Mouse (Mus musculus): ENCODE measurements around the gene Syt14. TPM values are rescaled to one million over a fixed set of nuclear protein-coding genes. Genes with fewer than 3 reads are reported as not detected.

Syt14 gene
- polyA plus RNA-seq, 3 experiments from 2014 or later = not detected

DNA sequence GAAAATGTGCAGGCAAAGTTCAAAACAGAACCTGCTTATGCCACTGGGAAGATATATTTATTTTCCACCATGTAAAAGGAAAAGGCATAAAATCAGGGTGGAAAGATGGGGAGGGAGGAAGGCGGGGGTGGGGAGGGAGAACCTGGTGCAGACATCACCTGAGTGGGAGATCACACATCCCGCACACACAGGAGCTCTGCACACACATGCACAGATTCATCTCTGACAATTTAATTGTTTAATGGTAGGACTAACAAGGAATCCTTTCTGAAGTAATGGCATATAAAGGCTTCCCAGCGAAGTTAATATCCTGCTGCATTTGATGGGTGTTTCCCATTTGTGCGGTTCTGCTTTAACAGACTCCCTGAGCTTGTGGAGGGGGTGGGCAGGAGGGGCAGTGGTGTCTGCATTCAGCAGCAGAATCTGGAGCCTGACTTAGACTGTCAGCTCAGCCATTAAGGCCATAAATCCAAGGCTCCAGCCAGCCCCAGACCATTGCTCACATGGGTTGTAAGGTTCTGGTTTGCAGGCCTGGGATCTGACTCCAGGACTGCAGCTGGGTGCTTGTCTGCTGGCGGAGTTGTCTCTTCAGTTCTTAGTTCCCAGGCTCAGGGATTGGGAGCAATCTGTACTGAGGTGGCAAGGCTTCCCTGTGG, 174.1 kb downstream of the Syt14 start:
- ATAC-seq = no peak

GRCm38 (mm10) chr1:192860273-192860672, 175.3 kb downstream of the Syt14 start:
- no peak for ATAC-seq

GRCm38 (mm10) chr1:192857582-192857981, 178.0 kb downstream of the Syt14 start:
- ATAC-seq = no peak

GRCm38 (mm10) chr1:192856931-192857330, 178.6 kb downstream of the Syt14 start:
- no peak for ATAC-seq

DNA sequence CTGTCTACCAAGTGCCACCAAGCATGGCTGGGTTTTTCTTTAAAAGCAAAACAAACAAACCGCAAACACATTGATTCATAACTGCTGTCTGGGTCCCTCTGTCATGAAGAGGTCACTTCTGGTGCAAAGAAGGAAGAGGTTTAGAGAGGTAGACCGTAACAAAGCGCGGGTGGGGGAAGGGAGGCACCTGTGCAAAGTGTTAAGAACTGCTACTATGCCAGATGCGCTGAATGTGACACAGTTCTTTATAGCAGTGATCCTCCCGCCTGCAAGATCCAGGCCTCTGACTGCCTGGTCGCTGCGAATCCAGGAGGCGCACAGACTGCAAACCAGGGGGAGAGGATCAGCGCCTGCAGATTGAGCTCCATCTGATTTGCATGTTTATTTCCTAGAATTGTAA, 179.2 kb downstream of the Syt14 start:
- ATAC-seq = no peak

DNA sequence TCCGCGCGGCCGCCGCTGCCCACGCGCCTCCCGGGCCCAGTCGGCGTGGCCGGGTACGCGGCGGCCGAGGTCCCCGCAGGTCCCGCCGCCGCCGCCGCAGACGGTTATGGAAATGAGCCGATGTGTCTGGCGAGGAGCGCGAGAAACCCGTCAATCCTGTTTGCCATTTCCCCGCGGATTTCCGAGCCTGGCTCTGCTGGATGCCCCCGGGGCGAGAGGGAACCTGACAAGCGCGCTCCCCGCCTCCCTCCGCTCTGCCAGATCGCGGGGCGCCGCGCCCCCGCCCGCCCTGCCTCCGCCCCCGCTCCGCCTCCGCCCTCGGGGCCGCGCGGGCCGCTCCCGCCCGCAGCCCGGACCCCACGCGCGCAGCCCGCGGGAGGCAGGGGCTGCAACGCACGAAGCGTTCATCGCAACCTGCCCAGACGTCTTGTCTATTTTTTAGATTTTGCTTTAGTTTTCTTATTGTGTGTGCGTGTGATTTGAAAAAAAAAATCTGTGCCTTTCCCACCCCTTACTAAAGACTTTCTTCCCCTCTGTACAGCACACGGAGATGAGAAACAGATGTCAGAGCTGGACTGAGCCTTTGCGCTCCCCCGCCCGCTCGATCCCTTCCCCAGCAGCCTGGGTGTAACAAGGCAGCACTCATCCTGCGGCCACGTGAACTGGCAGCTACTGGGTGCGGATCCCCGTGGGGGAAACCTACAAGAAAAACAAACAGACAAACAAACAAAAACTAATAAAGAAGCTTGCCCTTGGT, 179.9 kb downstream of the Syt14 start, which contains the start of gene Sertad4:
TSS of gene Sertad4 (minus strand) at position 283 of the 757 bp plus-strand sequence.
- ATAC-seq = no peak

DNA sequence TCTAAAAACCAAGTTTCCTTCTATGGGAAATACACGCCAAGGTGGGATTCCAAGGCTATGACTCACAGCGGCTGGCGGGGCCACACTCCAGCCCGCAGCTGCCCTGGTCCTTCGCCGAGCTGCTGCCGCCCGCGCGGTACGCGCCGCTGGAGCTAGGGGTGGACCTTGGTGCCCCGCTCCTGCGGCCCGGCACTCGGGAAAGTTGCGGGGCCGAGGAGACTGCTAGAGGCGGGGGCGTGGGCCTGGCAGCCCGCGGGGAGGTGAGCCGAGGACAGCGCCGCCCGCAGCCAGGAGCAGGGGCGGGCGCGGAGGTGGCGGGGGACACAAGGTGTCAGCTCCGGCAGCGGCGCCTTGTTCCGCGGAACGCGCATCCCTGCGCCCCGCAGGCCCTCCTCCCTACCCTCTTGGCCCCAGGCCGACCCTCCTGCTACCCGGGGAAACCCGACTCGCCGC, 180.7 kb downstream of the Syt14 start:
- no peak for ATAC-seq

DNA sequence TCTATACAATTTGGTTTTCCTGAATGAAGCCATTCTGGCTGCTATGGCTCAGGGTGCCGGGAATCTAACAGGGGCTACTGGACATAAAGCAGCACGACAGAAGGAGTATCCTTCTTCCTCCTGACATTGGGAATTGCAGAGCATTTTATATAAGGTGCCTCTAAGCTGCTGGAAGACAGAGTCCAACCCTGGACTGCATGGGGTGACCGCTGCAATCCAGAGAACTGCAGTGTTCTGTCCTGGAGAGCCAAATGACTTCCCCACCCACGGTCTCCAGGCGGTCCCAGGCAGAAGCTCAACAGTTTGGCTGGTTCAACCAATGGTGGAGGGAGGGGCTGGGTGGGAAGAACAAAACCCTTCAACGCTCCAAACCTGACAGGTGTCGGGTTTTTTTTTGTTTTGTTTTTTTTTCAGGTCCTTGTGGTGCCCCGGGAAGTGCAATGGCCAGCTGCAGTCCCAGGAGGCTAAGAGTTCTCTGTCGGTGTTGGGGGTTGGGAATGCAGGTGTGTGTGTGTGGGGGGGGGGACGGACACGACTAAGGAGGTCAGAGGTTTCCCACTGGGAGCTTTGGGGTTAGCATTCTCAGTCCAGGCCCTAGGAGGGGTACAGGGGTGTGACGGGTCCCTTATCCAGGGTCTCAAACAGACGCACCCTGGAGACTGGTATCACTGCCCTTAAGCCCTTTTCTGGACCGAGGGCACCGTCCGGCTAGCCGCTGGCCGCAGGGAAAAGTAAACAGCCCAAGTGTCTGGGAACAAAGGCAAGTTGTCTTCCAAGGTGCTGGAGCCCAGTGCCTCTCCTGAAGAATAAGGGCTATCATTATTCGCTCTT, 181.4 kb downstream of the Syt14 start:
- ATAC-seq = no peak

- no peak for ATAC-seq
These were observed 182.1 kb downstream of the Syt14 start for GRCm38 (mm10) chr1:192853429-192853828.

- no peak for ATAC-seq
These were observed 183.5 kb downstream of the Syt14 start for GRCm38 (mm10) chr1:192852047-192852446.

- no peak for ATAC-seq
These were observed 183.9 kb downstream of the Syt14 start for GRCm38 (mm10) chr1:192851640-192852039.

- no peak for ATAC-seq
These were observed 184.4 kb downstream of the Syt14 start for GRCm38 (mm10) chr1:192851126-192851525.

- ATAC-seq = no peak
These were observed 186.0 kb downstream of the Syt14 start for GRCm38 (mm10) chr1:192849616-192850015.

- no peak for ATAC-seq
These were observed 188.3 kb downstream of the Syt14 start for GRCm38 (mm10) chr1:192847254-192847653.

Other genes starting within 250 kb of the Syt14 start
- not detected for gene Sertad4, start 180.0 kb downstream of the Syt14 start, polyA plus RNA-seq (2017; shearing (Covaris generic))
- gene Diexf, start 94.5 kb upstream of the Syt14 start, polyA plus RNA-seq (2017; shearing (Covaris generic)) = 10 to 100 TPM in 2 of 3 experiments, 1 to 10 TPM in 1; 5.0 to 15.1 (median 10.5) TPM
- gene Irf6, start 117.3 kb upstream of the Syt14 start, polyA plus RNA-seq (2017; shearing (Covaris generic)) = 1 to 10 TPM; 3.9 to 6.5 (median 5.1) TPM
- 10 to 100 TPM in 2 of 3 experiments, 1 to 10 TPM in 1; 8.2 to 16.0 (median 15.3) TPM for gene A130010J15Rik, start 132.3 kb upstream of the Syt14 start, polyA plus RNA-seq (2017; shearing (Covaris generic))
- gene Traf3ip3, start 165.9 kb upstream of the Syt14 start, polyA plus RNA-seq (2017; shearing (Covaris generic)) = 100 to 1,000 TPM; 208 to 375 (median 335) TPM
- 10 to 100 TPM; 16.6 to 23.0 (median 20.6) TPM for gene Lamb3, start 171.9 kb upstream of the Syt14 start, polyA plus RNA-seq (2017; shearing (Covaris generic))
- 100 to 1,000 TPM; 137 to 252 (median 149) TPM for gene Hsd11b1, start 228.3 kb upstream of the Syt14 start, polyA plus RNA-seq (2017; shearing (Covaris generic))
- under 1 TPM in 1 of 3 experiments, not detected in 2; 0.79 TPM for gene G0s2, start 237.4 kb upstream of the Syt14 start, polyA plus RNA-seq (2017; shearing (Covaris generic))

Data from inflammation-experienced regulatory T-cells, adult 6 months (primary cell).